Mouse (Mus musculus): ENCODE results near the gene Rap1gap2.

The Rap1gap2 gene

DNA sequence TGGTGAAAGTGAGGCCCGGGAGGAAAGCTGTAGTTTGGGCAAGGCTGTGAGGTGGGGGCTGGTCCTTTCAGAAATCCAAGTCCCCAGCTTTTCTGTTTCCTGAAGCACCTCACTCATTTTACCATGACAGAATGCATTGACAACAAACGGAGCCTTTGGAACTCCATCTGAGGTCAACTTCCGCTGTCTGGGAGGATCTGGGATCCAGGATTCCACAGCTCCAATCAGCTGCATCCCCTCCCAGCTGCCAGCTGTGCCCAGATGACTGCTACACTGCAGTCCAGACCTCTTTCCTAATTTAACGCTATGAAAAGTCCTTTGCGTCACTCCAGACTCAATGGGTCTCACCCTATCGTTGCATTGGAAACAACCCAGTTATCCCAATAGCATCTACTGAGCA, 41.0 kb downstream of the Rap1gap2 start:
- no peak for DNase-seq

DNA sequence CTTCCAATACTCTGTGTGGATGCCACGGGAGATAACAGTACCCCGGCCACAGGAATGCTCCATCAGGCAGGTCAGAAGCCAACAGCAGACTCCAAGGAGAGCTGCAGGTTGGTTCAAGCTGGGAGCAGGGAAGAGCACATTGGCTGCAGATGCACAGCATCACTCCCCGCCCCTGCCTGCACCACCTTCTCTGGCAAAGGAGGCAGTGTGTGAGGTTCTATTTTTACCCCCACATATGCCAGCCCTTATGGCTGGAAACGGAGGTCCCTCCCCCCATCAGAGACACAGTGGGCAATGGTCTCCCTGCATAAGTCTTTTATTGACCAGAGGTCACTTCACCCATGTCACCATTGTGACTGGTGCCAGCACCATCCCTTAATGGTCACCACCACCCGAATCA, 42.3 kb downstream of the Rap1gap2 start:
- DNase-seq: no peak

DNA sequence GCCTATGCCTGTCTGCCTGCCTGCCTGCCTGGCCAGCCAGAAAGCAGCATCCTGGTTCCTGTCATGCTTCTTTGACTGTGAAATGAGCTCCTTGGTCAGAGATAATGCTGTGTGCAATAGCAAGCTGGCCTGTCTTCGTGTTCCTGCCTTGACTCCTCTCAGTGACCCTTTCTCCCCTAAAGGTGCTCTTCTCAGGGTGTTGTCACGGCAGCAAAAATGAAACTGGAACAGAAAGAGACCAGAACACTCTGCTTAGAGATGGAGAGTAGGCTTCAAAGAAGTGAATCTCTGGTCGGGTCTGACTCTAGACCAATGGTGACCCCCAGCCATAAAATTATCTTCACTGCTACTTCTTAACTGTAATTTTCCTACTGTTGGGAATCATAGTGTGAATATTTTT, 42.7 kb downstream of the Rap1gap2 start:
- DNase-seq: no peak

DNA sequence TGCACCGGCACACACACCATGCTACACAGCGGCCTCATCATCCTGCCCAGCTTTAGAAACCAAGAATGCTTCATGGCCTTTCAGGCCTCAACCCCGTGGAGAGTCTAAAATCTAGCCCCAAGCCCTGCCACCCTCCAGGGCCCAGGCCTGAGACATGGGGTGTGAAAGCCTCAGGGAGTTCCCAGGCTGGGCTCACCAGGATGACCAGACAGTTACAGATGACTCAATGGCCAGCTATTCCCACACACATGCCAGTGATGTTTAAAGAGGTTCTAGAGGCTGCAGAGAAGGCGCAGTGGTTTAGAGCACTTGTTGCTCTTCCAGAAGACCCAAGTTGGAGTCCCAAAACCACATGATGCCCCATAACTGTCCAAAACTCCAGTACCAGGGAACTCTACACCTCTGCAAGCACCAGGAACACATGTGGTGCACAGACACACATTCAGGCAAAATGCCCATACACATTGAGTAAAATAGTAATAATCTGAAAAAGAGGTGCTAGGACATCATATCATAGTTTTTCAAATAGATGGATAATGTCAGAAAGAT, 44.3 kb downstream of the Rap1gap2 start:
- DNase-seq: no peak

DNA sequence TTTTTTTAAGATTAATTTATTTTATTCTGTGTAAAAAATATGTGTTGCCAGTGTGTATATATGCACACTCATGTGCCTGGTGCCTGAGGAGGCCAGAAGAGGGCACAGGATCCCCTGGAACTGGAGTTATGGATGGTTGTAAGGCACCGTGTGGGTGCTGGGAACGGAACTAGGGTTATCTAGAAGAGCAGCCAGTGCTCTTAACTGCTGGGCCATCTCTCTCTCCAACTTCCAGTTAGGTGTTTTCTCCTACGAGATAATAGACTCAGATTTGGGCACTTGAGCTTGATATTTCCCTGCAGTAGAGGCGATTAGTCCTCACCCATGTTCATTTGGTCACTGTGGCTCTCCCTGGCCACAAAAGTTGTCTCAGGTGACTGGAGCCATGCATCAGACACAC, 49.3 kb downstream of the Rap1gap2 start:
- DNase-seq: no peak

DNA sequence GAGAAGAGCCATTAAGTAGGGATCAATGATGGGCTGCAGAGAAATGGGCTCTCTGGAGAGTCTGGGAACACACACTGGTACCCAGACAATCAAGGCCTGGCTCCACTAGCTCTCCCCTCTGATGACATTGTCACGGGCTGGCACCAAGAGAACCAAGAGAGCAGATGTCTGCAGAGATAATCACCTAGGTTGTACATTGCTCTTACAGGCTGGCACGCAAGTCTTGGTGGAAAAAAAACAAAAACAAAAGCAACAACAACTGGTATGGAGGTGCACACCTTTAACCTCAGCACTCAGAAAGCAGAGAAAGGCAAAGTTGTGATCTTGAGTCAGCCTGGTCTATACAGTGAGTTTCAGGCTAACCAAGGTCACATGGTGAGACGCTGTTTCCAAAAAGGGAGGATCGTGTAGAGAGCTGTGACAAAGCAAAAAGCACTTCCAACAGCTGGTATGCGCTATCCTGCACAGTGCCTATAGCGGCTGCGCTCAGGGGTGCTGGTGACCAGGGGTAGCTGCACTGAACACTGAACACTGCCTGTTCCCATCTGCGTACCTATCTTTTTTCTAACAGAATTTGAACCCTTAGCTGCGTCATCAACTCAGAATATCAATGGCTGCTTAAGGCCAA, 50.0 kb downstream of the Rap1gap2 start:
- no peak for DNase-seq

DNA sequence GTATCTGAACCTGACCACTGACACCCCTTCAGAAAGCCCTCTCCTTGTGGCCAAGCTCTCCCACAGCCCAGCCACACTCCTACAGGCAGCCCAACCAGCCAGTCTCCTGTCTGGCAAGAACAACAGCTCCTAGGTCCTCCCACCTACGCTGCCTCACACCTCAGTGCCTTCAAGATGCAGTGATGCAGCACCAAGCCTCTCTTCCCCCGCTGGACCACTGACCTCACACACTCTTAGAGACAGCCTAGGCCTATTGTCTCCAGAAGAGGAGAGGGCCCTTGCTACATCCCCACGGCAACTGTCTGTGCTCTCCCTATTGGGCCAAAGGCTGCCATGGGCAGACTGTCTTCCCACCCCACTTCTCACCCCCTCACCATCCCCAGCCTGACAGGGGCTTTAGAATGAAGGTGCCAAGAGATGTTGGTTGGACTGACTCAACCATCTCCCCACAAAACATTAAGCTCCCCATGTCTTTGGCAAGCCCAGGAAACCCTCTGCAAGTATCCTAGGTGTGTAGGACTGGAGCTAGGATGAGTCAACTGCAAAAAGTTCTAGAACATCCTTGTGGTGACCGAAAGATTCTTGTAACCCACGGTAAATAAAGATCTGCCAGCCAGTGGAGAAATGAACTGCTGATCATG, 50.8 kb downstream of the Rap1gap2 start:
- DNase-seq: no peak

DNA sequence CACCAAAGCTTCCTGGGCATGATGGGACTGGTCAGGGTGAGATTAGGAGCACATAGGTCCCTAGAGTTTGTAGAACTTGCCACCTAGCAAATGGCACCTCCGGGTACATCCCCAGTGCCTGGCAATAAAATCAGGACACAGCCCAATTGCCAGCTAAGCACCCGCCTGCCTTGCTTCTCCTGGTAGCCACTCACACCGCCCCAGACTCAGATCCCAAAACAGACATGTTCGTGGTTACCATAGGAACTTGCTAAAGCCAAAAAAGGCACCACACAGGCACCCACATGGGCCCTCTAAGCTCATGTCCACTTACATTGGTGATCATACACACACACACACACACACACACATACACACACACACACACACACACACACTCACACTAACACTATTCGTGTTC, 51.8 kb downstream of the Rap1gap2 start:
- no peak for DNase-seq

DNA sequence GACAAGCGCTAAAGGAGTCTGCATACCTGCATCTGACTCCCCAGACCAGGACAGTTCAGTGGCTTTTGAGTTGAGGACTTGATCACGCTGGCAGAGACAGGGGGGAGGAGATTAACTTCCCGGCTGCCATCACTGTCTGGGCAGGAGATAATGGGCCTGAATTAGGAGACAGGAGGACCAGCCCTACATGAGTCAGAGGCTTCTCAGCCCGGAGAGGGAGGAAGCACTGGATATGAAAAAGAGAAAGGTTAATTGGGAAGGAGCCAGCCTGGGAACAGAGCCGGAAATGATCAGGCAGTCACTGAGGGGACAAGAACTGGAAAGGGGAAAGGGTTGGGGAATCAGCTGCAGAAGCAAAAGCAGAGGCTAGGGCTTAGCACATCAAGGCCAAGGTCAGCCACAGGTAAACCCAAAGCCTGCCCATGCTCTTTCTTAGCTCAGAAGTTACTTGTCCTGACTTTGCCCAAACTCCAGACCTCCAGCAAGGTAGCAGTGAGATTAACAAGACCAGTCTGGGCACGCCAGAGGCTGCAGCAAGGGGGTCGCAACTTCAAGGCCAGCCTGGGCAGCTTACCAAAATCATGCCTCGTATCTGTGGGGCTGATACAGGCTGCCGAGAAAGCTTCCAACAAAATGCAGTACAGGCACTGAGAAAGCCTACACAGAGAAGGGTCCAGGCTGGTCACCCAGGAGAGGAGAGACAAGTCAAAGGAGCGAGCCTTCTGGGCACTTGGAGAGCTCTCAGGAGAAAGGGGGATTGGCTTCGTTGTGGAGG, 53.1 kb downstream of the Rap1gap2 start:
- no peak for DNase-seq

DNA sequence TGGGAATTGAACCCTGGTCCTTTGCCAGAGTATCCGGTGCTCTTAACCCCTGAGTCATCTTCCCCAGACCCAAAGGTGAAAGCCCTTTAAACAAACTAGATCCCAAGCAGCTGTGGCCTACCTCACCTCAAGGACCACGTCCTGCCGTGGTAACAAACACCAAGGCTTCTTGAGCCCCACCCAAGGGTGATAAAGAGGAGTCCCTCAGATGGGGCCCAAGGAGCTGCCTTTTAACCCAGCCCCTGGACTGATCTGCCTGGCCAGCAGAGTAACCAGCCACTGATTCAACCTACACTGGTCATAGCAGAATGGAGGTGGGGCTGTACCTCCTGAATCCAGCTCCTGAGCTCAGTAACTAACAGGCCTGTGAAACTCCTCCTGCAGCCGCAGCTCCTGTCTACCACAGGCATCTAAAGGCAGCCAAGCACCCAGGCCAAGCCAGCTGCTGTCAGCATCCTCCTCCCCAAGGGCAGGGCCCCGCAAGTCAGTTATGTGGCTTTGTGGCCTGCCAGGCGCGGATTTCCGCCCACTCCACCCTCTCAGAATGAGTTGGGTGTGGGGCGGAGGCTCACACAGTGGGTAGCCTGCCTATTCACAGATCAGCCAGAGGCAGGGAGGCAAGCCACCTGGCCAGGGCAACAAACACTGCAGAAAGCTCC, 54.9 kb downstream of the Rap1gap2 start:
- DNase-seq: no peak

DNA sequence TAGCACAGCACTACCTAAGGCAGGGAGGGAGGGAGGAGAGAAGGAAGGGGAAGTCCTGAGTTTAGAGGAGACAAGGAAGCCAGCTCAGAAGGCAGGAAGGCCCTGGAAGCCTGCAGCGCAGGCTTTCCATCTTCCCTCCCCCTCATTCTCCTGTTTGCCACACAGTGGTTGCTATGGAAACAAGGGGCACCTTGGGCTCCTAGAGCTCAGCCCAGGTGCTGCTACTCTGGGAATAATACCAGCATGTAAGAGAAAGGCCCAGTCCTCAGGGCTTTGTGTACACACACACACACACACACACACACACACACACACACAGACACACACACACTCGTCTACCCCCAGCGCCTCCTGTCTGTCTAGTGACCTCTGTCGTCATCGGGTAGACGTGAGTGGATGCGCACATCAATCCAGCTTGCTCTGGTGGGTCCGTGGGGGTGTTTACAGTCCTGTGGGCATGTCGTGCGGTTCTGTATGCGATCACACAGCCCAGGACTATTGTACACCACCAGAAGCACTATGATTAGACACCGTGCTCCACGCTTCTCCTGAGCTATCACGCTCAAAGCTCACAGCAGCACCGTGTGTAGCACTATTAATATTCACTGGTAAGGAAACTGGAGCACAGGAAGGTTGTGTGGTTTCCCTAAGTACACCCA, 55.9 kb downstream of the Rap1gap2 start:
- DNase-seq: no peak

DNA sequence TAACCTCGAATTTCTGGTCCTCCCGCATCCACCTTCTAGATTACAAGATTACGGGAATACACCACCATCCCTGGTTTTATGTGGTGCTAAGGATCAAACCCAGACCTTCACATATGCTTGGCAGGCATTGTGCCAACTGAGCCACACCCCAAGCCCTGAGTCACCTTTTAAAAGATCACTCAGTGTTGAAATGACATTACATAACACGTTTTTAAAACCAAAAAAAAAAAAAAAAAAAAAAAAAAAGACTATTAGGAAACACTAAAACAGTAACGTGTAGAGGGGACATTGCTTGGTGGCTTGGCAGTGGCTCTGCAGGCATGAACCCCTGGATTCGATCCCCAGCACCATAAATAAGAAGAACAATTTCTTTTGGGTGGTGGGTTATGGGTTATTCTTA, 59.1 kb downstream of the Rap1gap2 start:
- no peak for DNase-seq

DNA sequence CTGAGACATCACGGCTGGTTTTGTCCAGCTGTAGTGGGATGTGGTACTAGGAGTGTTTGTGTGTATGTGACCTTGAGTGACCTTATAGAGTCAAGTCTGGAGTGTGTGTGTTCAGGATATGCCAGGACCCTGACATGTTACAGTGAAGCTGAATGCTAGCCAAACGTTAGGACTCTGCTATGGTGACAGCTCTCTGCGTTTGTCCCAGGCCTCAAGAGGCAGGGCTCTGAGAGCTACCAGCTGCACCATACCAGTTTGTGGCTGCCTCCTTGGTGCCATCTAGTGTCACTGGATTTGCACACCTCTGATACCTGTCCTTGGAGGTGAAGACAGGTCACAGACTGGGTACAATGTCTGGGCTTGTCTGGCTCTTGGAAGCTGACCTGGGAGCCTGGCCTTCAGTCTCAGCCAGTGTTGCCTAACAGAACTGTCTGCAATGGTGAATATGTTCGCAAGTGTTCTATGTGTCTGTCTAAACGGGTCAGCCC, 60.1 kb downstream of the Rap1gap2 start:
- DNase-seq: no peak

DNA sequence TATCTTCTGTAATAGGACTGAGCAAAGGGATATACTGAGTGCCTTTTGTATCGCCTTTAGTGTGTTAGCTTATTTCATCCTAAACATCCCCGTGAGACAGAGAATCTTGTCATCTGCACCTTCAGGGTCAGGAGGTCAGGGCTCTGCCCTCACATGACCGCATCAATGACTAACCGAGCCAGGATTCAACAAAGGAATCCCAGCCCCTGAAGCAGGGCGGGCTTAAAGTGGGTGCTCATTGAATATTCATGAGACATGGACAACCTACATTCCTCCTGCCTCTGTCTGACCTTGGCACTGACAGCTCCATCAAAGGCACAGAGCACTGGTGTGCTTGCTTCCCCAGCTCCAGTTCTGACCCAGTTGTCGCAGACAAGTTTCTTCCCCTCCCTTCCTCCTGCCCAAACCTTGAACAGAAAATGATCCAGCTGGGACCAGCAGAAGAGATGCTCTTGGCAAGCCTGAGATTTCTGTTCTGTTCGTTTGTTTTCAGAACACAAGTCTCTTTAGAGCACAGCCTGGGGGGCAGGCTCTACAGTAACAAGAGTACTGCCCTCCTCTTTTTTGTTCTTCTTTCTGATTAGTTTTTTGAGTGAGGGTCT, 61.8 kb downstream of the Rap1gap2 start:
- DNase-seq: peak; percentile 52

DNA sequence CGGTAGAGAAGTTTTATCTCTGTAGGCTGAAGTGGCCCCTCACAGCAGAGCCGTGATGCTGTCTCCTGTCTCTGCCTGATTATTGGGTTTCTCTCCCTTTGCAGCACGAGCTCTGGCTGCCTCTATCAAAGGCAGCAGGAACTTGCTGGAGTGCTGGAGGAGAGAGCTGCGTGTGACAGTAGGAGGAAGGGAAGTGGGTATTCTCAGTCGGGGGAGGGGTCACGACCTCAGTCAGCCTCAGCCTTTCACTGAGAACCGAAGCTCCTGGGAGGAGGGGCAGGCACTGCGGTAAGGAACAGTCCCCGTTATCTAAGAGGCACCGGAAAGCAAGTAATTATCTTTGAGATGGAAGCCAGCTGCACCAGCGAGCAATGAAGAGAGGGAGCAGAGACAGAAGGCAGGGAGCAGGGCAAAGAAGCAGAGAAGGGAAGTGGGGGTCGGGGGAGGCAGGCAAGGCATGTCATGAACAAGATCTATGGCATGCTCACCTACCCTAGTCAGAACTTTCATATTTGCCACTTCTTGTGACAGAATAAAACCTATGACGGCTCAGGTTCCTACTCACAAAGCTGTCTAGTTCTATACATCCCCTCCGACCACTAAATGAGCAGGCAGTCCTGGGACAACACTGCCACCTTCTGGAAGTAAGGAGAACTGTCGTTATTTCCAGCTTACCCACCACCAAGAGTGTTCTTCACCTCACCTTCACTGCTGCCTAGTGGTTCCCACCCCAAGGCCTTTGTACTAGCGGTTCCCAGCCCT, 63.6 kb downstream of the Rap1gap2 start:
- DNase-seq: peak; percentile 53

DNA sequence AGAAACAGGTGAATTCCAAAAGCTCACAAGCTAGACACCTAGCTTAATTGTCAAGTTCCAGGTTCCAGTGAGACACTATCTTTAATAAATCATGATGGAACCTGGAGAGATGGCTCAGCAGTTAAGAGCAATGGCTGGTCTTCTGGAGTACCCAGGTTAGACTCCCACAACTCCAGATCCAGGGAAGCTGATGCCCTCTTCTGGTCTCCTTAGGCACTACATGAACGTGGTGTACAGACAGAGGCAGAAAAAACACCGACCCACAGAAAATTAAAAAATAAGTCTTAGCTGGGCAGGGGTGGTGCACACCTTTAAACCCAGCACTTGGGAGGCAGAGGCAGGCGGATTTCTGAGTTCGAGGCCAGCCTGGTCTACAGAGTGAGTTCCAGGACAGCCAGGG, 64.5 kb downstream of the Rap1gap2 start:
- peak; percentile 40 for DNase-seq

DNA sequence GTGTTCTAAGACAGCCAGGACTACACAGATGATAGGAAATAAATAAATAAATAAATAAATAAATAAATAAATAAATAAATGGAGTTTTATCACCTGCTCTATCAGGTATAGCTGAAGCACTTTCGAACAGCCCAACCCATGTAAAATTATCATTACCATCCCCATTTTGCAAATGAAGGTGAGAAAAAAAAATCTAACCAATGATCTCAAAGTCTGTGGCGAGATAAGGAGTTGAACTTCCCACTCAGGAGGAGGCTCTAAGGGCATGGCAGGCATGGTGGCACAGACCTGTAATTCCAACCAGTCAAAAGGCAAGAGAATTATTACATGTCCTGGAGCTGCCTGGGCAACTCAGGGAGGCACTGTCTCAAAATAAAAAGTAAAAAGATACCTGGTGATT, 65.2 kb downstream of the Rap1gap2 start:
- DNase-seq: no peak

DNA sequence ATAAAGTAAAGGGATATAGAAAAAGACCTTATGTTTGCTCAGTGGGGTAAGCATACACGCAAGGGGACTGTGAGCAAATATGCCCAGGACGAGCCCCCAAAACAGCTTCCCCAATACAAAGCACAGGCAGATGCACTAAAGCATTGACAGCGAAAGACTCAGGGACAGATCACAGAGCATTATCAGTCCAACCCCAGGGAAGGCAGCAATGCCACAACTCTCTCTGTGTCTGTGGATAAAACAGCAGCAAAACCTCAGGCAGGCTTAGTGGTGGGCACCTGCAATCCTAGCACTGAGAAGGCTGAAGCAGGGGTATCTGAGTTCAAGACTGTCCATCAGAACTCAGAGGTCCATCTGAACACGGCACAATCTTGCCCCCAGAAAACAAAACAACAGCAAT, 73.4 kb downstream of the Rap1gap2 start:
- DNase-seq: no peak

DNA sequence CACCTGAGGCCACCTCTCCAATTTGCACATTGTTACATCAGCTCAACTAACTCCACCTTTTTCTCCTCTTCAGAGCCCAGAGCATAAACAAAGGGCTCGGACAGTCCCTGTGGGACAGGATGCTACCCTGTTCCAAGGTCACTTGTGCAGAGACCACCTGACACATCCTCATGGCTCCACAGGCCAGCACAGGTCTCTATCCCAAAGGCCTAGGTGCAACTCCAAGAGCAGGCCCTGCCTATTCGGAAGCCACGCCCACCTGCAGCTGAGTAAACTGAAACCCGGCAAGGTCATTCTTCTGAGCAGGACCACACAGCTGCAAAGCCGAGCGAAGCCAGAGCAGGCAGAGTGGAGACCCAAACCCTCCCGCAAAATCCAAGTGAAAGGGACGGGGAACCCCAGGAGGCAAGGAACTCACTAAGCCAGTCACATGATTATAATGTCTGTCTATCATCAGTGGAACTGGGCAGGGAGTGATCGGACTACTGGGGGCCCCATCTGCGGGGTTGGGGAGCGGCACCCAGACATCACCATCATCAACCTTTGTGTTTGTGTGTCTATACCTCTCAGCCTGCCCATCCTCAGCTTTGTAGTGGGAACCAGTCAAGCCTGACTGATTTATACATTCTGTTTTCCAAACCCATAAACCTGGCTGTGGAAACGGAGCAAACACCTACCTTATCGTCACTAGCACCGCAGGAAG, 74.4 kb downstream of the Rap1gap2 start:
- DNase-seq: peak; percentile 64

DNA sequence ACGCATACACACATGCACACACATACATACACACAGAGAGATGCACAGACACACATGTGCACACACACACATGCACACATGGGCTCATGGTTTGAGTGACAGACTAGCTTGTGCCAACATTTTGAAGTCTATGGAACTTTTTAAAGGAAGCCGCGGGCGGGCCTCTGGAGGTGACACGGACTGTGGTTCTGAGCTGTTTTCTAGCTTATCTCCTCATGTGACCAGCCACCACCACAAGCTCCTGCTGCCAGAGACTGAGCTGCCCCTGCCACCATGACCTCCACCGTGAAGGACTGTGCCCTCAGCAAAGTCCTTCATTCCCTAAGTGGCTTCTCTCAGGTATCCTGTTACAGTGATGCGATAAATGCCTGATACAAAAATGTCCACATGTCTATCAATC, 76.3 kb downstream of the Rap1gap2 start:
- DNase-seq: no peak

DNA sequence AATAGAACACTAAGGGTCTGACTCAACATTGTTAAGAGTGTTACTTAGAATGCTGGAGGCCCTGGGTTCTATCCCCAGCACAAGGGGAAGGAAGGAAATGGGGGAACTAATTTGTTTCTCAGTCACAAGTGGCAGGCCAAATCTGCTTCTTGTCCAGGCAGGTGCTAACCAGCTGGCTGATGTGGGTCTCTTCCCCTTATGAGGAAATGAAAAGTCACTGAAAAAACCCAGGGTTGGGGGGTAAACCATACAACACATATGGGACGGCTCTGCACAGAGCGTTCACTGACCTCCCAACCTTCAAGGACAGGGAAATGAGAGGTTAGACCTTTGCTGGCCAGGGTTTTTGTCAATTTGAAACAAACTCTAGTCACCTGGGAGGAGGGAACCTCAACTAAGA, 77.7 kb downstream of the Rap1gap2 start:
- no peak for DNase-seq
